Mouse (Mus musculus) embryonic facial prominence, embryonic 11.5 days (tissue): ENCODE measurements at regions not wholly inside any gene's neighbourhood (a gene's known extent, or its start where the extent isn't known, plus 50 kb on each side); places are given as distances from the start of the nearest gene placed in this dataset.
A peak's percentile ranks its signal among the peaks of the same experiment; 100 is the strongest.

Experiments
- ATAC-seq: fragments of 200-750 bp; cut with Nextera tagmentation; replicated peaks from 2 replicates; pipeline ENCODE4 v1.8.0; 2017; ENCODE audit warnings: low read depth; ENCODE audit not compliant: insufficient number of reproducible peaks, low FRiP score, low TSS enrichment
- DNase-seq: peaks from one replicate; pipeline ENCODE4 v3.0.0-alpha.2; 2015; ENCODE audit warnings: low spot score
- H3K27ac ChIP-seq: fragments of 300-500 bp; sonication (generic); replicated peaks from 2 replicates; pipeline ENCODE4 v1.5.1; 2014; ENCODE audit warnings: mild to moderate bottlenecking, low read depth, low read length, control low read depth
- H3K27me3 ChIP-seq: fragments of 300-500 bp; sonication (generic); 2 replicates; pipeline ENCODE4 v1.6.1; 2014; ENCODE audit warnings: mild to moderate bottlenecking, low read length, moderate library complexity, mixed read lengths; ENCODE audit not compliant: control insufficient read depth, insufficient read depth
- H3K36me3 ChIP-seq: fragments of 300-500 bp; sonication (generic); replicated peaks from 2 replicates; pipeline ENCODE4 v1.6.1; 2014; ENCODE audit warnings: low read depth, mild to moderate bottlenecking, low read length, moderate library complexity, mixed read lengths; ENCODE audit not compliant: control insufficient read depth, insufficient read depth
- H3K4me1 ChIP-seq: fragments of 300-500 bp; sonication (generic); 2 replicates; pipeline ENCODE4 v1.6.1; 2014; ENCODE audit warnings: low read length, mixed read lengths; ENCODE audit not compliant: control insufficient read depth, insufficient read depth
- H3K4me2 ChIP-seq: fragments of 300-500 bp; sonication (generic); 2 replicates; pipeline ENCODE4 v1.6.1; 2014; ENCODE audit warnings: low read depth, mild to moderate bottlenecking, control low read depth, low read length, moderate library complexity
- H3K4me3 ChIP-seq: fragments of 300-500 bp; sonication (generic); 2 replicates; pipeline ENCODE4 v1.5.1; 2014; ENCODE audit warnings: low read depth, low read length, control low read depth
- H3K9ac ChIP-seq: fragments of 300-500 bp; sonication (generic); replicated peaks from 2 replicates; pipeline ENCODE4 v1.6.1; 2014; ENCODE audit warnings: mild to moderate bottlenecking, control low read depth, low read length
- H3K9me3 ChIP-seq: fragments of 300-500 bp; sonication (generic); replicated peaks from 2 replicates; pipeline ENCODE4 v1.6.1; 2016; ENCODE audit warnings: mild to moderate bottlenecking, low read length, inconsistent platforms, mixed read lengths; ENCODE audit not compliant: control insufficient read depth
- WGBS: fragments of 180-500 bp; shearing (Covaris S2); extraction: QIAGEN DNeasy Blood & Tissue Kit; methylation state at CpG from one replicate; pipeline ENCODE4 v1.1.7; 2014; 5-methylcytosine and 5-hydroxymethylcytosine counted together

DNA sequence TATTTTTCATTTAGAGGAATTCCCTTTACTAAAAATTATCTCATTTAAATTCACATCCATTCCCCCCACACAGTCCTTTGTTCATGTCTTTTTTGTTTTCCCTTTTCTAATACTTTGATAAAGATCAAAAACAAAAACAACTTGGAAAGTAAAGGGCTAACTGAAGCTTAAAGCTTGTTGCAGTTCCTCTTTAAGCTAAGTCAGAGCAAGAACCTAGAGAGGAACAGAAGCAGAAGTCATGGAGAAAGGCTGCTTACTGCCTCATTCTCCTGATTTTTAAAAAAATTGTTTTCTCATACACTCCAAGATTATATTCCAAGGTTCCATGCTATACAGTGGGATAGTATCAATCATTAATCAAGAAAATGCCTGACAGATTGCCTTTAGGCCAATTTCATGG, 116.6 kb downstream of the Rassf9 start:
- no peak overlapping the region for H3K4me2 ChIP-seq
- H3K9ac ChIP-seq = no peak overlapping the region
- no peak overlapping the region for H3K27ac ChIP-seq
- no peaks in the 10 kb centered on the region for H3K36me3 ChIP-seq
- no peaks in the 10 kb centered on the region for H3K4me1 ChIP-seq
- DNase-seq (no peak), ATAC-seq (no peak)
- H3K4me3 ChIP-seq = no peak overlapping the region
- H3K27me3 ChIP-seq = no peaks in the 10 kb centered on the region
- no peaks in the 10 kb centered on the region for H3K9me3 ChIP-seq

DNA sequence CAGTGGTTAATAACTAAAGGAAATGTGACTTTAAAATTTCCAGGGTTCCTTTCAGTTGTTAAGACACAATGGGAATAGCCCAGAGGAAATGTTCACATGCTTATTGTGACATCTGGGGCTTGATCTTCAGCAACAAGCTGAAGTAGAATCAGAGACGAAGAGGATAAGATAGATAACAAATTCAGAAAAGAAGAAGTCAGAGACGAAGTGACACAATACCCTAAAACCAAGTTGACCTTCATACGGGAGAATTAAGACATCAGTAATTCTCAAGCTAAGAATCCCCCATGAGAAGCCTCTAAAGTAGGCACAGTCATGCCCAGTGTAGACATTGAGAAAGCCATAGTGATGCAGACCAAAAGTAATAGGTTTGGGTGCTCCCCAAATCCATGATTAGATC, 111.9 kb downstream of the Rassf9 start:
- Histone ChIP-seq H3K4me2 (no peak overlapping the region), H3K27ac (no peak overlapping the region), H3K4me1 (no peaks in the 10 kb centered on the region), H3K4me3 (no peak overlapping the region), H3K9me3 (no peaks in the 10 kb centered on the region), H3K9ac (no peak overlapping the region), H3K36me3 (no peaks in the 10 kb centered on the region), H3K27me3 (no peaks in the 10 kb centered on the region)
- 86% methylated on average over 3 of the region's 3 CpGs for WGBS
- no peak for DNase-seq
- no peak for ATAC-seq

DNA sequence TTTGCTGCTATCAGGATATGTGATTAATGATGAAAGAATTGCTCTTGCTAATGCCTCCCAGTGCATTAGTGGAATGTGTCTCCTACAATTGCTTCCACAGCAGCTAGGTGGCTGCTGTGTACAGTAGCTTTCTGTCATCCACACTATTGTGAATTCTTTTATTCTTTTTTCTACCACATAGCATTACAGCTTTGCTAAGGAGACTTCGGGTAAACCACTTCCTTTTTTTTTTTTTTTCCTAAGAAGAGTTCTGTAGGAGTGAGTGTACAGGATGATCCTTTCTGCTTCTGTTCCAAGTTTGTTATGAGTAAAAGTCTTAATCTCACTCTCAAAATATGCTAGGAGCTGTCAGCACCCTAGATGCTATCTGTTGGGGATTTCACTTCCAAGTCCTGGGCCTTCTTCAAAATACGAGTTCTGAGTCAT, 110.6 kb downstream of the Rassf9 start:
- ATAC-seq (no peak), DNase-seq (no peak)
- H3K9ac ChIP-seq = no peak overlapping the region
- 63% methylated on average over 2 of the region's 2 CpGs for whole genome bisulfite sequencing
- no peaks in the 10 kb centered on the region for H3K27me3 ChIP-seq
- H3K4me3 ChIP-seq = no peak overlapping the region
- no peaks in the 10 kb centered on the region for H3K36me3 ChIP-seq
- no peak overlapping the region for H3K27ac ChIP-seq
- H3K9me3 ChIP-seq = no peaks in the 10 kb centered on the region
- H3K4me1 ChIP-seq = no peaks in the 10 kb centered on the region
- H3K4me2 ChIP-seq = no peak overlapping the region

DNA sequence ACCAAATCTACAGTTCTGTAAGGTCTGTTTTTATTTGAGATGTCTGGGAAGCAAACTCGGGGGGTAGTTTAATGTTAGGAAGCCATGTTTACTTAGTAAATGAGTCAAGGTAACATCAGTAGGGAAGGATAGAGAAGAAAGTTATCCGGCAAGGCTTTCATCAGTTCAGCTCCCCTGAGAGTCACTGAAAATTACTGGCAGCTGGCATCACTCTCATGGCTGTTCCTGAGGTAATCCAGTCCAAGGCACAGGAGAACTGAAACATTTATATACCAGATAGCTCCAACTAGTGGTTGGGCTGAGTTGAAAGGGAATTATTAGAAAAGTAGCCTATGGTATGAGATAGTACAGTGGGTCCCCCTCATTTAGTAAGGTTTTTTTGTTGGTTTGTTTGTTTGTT, 106.7 kb downstream of the Rassf9 start:
- 26% methylated on average over 2 of the region's 2 CpGs for WGBS

DNA sequence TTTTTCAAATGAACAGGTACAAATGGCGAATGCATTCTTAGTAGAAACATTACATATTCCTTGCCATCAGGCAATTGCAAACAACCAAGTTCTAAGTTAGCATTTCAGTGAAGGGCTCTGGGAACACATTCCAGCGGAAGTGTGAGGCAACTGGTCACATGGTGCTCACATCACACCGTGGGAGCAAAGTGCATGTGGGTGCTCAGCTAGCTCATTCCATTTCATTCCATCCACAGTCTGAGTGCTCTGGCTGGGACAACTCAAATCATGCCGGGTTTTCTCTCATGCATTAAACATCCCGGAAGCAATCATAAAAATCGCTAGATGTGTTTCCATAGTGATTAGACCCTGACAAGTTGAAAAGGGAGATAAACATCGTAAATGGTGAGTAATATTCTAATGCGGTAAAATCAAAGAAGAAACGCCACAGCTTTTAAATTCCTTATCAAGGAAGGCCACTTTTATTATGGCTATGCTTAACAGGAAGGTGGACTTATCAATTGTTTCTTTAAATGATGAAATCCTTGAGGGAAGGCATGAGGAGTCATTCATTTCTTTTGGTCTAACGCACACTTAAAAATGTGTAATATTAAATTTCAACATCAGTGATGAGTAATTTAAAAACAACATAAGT, 104.1 kb downstream of the Rassf9 start:
- Histone ChIP-seq H3K9me3 (no peaks in the 10 kb centered on the region), H3K4me3 (no peak overlapping the region), H3K36me3 (no peaks in the 10 kb centered on the region), H3K4me1 (no peaks in the 10 kb centered on the region), H3K27me3 (no peaks in the 10 kb centered on the region), H3K9ac (no peak overlapping the region), H3K27ac (no peak overlapping the region), H3K4me2 (no peak overlapping the region)
- 85% methylated on average over 10 of the region's 10 CpGs for WGBS
- no peak for ATAC-seq
- DNase-seq = no peak

More for the DNA sequence above, 106.7 kb downstream of the Rassf9 start:
- Histone ChIP-seq H3K9me3 (no peaks in the 10 kb centered on the region), H3K36me3 (no peaks in the 10 kb centered on the region), H3K27me3 (no peaks in the 10 kb centered on the region), H3K4me3 (no peak overlapping the region), H3K4me1 (no peaks in the 10 kb centered on the region), H3K4me2 (no peak overlapping the region), H3K9ac (no peak overlapping the region), H3K27ac (no peak overlapping the region)
- ATAC-seq (no peak), DNase-seq (peak; percentile 75)
